Mouse (Mus musculus) E14TG2a.4 (cell line): ENCODE measurements around the gene Thsd4.

ENCODE experiments used
- CTCF ChIP-seq: conservative IDR thresholded peaks from 2 replicates; pipeline ENCODE4 v1.5.1; 2014; ENCODE audit warnings: low read length
- NANOG ChIP-seq: IDR thresholded peaks from 2 replicates; pipeline ENCODE4 v1.6.1; 2014; ENCODE audit warnings: borderline replicate concordance, low read length, mixed read lengths
- POU5F1 ChIP-seq: IDR thresholded peaks from 2 replicates; pipeline ENCODE4 v1.6.1; 2014; ENCODE audit warnings: low read length, borderline replicate concordance

DNA sequence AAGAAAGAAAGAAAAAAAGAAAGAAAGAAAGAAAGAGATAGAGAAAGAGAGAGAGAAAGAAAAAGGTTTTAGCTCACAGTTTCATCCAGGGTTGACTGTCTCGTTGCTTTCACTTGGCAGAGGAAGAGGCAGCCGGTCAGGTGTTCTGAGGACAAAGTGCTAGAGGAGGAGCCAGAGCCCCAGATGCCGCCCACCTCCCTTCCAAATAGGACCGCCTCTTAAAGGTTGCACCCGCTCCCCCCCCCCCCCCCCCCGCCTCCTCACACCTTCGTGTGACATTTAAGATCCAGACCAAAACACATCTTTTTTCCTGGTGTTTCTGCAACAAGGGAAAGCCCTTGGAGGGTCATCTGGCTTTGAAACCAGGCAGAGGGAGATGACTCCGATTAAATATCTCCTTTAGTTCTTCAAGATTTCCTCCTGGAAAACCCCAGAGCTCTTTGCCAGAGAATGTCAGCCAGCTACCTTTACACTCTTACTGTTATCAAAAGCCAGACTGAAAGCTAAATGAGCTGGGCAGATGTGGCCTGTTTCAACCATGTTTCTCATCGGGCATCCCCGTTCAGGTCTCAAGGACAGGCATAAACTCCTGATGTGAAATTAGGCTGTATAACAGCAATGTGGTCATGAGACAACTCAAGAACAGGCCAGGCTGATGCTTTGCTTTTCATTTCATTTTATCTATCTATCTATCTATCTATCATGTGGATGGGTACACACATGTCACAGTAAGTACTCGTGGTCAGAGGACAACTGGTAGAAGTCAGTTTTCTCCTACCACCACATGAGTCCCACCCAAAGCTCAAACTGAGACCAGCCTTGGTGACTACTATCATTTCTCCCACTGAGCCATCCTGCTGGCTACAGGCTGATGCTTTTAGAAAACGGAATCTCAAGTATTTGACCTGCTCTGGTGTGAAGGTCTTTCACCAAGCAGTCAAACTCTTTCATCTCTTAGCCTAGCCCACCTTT, 580.6 kb downstream of the Thsd4 start:
- no peak for TF ChIP-seq CTCF
- TF ChIP-seq POU5F1 = no peak
- TF ChIP-seq NANOG = no peak
